Mouse (Mus musculus): ENCODE results near the gene Shank2. TPM values are rescaled to one million over a fixed set of nuclear protein-coding genes. Genes with fewer than 3 reads are reported as not detected.

Gene Shank2
- polyA plus RNA-seq, 2 experiments from 2014 or later, result 0.11 TPM; not detected in 1

DNA sequence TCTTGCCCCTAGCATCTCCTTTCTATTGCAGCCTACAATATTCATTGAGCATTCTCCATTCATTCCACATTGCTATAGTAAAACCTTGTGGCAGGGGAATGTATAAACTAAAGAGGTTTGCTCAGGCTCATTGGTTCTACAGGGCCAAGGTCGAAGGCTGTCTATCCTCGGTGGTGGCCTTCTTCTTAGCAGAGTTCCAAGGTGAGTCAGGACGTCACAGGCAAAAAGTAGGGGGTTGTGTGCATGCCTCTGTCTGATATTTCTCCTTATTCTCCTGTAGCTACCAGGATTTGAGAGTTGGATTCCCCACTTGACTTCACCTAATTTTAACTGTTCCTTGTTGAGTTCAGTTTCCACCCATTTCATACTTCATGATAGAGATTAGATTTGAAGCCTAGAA, 29.9 kb downstream of the Shank2 start:
- ATAC-seq, result no peak

DNA sequence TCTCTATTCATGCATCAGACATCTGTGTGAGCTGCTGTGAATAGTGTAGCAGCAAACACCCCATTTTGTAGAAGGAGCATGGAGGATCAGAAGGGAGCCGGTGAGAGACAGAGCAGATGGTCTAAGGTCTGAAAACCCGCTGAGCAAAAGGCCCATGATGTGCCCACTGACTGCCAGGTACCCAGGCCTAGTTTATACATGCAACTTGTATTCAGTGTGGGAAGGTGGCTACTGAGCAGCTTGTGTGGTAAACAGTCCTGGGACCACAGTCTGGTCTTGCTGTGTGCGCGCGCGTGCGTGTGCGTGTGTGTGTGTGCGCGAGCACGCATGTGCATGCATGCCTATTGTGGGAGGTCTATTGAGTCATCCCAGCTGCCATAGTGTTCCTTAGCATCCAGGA, 35.8 kb downstream of the Shank2 start:
- ATAC-seq, result no peak

GRCm38 (mm10) chr7:144037966-144038669, 36.4 kb downstream of the Shank2 start:
- no peak for ATAC-seq

DNA sequence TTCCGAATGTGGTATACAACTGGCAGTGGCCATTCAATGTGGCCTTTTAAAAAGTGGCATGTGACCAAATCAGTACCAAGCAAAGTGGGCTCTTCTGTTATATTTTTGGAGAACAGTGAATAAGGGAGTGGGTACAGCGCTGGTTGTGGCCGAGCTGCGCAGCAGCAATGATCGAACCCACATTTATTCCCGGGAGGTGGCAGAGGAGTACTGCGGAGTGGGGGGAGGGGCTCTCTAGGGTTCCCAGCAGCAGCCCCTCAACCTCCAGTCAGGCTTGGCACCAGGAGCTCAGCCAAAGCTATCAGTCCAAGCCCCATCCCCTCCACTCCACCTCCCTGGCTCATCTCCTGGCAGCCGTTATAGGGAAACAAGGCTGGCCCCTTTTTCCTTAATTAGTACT, 37.0 kb downstream of the Shank2 start:
- ATAC-seq, result no peak

DNA sequence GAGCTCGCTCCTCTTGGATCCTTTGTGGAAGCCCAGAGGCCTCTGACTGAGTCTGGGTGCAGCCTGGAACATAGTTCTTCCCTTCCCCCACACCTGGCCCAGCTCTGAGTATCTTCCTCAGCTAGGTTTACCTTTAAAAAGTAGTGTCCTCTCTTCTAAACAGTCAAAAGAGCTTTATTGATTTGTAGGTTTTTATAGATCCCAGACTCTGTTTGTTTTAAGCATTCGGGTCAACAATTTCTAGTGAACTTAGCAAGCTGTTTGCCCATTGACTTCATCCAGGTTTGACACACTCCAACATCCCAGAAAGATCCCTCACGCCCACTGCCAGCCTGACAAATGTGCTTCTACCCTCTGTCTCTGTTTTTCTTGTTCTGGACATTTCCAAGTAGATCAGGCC, 38.6 kb downstream of the Shank2 start:
- no peak for ATAC-seq

DNA sequence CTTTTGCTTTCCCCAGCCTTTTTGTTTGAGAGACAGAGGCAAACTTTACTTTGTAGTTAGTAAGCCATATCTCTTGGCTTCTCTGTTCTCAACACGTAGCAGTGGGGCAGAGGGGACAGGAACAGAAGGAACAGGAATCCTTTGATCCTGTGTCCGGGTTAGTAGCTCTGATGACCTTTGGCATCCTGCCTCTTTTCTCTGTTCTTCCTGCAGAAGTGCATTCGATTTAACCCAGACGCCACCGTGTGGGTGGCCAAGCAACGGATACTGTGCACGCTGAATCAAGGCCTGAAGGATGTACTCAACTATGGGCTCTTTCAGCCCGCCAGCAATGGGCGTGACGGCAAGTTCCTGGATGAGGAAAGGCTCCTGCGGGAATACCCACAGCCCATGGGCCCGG, 50.3 kb downstream of the Shank2 start:
- no peak for ATAC-seq

DNA sequence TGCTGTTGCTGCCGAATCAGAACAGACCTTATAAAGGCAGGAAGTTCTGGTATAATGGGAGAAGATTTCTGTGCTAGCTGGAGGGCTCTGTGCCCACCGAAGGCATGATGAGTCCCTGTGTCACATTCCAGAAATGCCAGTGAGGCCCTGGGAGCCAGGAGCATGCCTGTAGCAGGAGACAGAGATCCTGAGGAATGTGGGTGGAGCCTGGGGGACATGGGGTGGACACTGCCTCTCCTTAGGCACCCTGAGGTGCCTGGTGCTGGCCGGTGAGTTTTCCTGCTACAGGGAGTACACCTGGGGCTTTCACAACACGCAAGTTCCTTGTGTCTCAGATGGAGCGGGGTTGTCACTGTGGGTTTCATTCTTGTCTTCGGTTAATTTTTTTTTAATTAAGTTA, 53.5 kb downstream of the Shank2 start:
- ATAC-seq, result no peak

- no peak for ATAC-seq
These were observed 54.2 kb downstream of the Shank2 start for GRCm38 (mm10) chr7:144055702-144056531.

GRCm38 (mm10) chr7:144070162-144070949, 68.6 kb downstream of the Shank2 start:
- no peak for ATAC-seq

- no peak for ATAC-seq
These were observed 70.5 kb downstream of the Shank2 start for GRCm38 (mm10) chr7:144072219-144072618.

GRCm38 (mm10) chr7:144072856-144073255, 71.1 kb downstream of the Shank2 start:
- ATAC-seq, result no peak

- ATAC-seq, result no peak
These were observed 73.0 kb downstream of the Shank2 start for GRCm38 (mm10) chr7:144074718-144075117.

DNA sequence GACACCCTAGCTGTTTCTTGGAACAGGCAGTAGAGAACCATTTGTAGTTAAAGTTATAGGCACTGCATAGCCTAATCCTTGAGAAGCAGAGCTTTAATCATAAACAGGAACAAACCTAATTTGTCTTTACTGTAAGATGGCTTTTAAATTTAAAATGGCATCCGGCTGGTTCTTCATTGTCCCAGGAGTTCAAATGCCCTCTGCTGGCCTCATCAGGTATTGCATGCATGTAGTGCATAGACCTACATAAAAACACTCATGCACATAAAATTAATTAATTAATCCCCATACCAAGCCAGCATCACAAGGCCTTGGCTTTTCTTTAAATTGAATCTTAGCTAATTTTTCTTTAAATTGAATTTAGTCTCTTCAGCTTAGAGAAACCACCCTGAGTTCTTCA, 76.9 kb downstream of the Shank2 start:
- no peak for ATAC-seq

GRCm38 (mm10) chr7:144079861-144080260, 78.1 kb downstream of the Shank2 start:
- no peak for ATAC-seq

DNA sequence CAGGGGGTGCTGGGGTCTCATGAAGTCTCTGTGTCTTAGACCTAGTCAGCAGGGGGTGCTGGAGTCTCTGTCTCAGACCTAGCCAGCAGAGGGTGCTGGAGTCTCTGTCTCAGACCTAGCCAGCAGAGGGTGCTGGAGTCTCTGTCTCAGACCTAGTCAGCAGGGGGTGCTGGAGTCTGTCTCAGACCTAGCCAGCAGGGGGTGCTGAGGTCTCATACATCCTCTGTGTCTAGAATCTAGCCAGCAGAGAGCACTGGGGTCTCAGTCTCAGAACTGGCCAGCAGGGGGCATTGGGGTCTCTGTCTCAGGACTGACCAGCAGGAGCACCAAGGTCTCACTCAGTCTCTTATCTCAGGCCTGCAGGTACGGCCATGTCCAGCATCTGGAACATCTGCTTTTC, 79.7 kb downstream of the Shank2 start:
- ATAC-seq, result no peak

- ATAC-seq, result no peak
These were observed 80.2 kb downstream of the Shank2 start for GRCm38 (mm10) chr7:144081963-144082362.

GRCm38 (mm10) chr7:144087277-144087676, 85.5 kb downstream of the Shank2 start:
- no peak for ATAC-seq

DNA sequence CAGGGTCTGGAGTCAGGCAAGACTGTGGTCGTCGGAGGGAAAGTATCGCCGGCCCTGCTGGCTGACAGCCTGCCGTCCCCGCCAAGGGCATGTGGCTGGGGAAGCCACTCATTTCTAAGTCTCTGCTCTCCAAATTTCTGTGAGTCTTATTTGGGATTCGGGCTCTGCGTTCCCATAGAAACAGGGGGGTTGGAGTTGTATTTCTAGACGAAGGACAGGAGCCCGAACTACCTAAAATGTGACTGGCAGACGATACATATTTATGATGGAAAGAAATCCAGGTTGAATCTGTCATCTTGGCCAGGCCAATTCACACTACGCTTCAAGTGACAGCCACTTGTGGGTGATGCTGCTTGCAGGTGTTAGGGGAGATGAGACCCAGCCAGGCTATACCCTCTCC, 92.4 kb downstream of the Shank2 start:
- no peak for ATAC-seq

- no peak for ATAC-seq
These were observed 95.6 kb downstream of the Shank2 start for GRCm38 (mm10) chr7:144097314-144097713.

GRCm38 (mm10) chr7:144102222-144102980, 100.7 kb downstream of the Shank2 start:
- ATAC-seq, result no peak

- no peak for ATAC-seq
These were observed 104.2 kb downstream of the Shank2 start for GRCm38 (mm10) chr7:144105952-144106351.

- no peak for ATAC-seq
These were observed 104.8 kb downstream of the Shank2 start for GRCm38 (mm10) chr7:144106352-144107011.
